Mouse (Mus musculus) left cerebral cortex, adult 2 months (tissue): ENCODE results near the gene Capsl. TPM values are rescaled to one million over a fixed set of nuclear protein-coding genes. Genes with fewer than 3 reads are reported as not detected.

ENCODE experiments used
- DNase-seq, 2 experiments: peaks; one replicate each; pipeline ENCODE4 v3.0.0; 2021 to 2022; ENCODE audit warnings: low spot score in 2 of 2, mixed read lengths in 1 of 2; ENCODE audit errors: extremely low spot score in 1 of 2
- H3K27ac ChIP-seq: fragments of 200-600 bp; 2 replicates; pipeline ENCODE4 v1.8.1; 2022
- H3K4me3 ChIP-seq: fragments of 200-600 bp; 2 replicates; pipeline ENCODE4 v1.8.1; 2022
- CTCF ChIP-seq: fragments of 200-600 bp; IDR thresholded peaks from 2 replicates; pipeline ENCODE4 v1.8.1; 2022; ENCODE audit warnings: antibody characterized with exemption, mild to moderate bottlenecking, moderate library complexity
- intact Hi-C: fragments of 180-260 bp; cut with DNase I; formaldehyde crosslinking; loops from one replicate; pipeline ENCODE4 v1.15.1; 2025
- total RNA-seq, 2 experiments: library from RNA; stranded (reverse); gene quantifications; 2 replicates each; pipeline ENCODE4 v1.2.3; 2021

Gene Capsl
- total RNA-seq, 2 experiments from 2014 or later, result 1.5 TPM

DNA sequence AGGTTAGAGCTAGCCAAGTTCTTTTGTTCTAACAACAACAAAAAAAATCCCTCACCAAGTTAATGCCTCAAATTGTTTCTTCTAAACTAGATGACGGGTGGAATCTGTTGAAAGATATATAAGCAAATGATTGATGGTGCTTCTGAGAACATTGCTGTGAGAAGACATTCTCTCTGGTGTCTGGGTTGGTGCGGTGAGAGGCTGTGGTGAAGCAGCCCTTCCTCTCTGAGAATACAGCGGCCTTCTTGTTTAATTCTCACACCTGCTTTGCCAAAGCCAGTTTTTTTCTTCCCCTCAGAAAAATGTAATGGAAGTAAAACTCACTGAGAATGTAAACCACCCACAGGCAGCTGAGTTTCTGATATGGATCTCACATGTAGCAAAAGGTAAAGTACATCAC is 36.3 kb downstream of the Capsl start:
- no peak for TF ChIP-seq CTCF
- DNase-seq, result no peak
- intact Hi-C loops, result no loop called here
- Histone ChIP-seq H3K27ac (no peak overlapping the region), H3K4me3 (no peak overlapping the region)

DNA sequence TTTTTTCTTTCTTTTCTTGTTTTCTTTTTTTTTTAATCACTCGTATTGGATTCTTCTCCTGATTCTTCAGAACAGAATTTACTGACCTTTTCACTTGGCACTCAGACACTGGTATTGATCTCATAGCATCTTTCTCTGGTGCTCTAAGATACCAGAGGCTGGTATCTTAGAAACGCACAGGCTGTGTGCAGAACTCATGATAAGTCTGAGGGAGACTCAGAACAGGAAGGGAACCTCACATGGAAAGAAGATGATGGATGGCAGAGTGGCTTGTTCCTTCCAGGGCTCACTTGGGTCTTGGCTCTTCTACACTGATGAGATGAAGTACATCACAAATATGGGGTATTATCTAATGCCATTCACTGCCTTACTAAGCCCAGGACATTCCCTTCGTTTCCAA is 36.8 kb downstream of the Capsl start:
- Histone ChIP-seq H3K4me3 (no peak overlapping the region), H3K27ac (no peak overlapping the region)
- intact Hi-C loops, result no loop called here
- DNase-seq, result no peak
- no peak for TF ChIP-seq CTCF

DNA sequence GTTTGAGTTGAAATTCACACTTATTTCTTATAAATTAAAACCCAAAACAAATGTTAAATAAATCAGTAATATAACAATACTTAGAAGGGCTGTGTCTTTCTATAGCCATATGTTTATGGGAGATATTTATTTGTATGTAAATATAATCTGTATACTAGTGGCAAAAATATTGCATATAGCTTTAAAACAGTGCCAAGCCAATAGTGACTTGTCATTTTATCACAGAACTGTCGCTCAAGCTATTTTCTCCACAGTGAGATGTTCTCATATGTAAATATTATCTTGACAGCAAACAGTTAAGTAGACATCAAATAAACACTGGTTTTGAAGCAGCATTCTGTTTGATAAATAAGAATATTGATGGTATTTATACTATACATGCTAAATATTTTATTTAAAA is 37.4 kb downstream of the Capsl start:
- H3K27ac ChIP-seq, result no peak overlapping the region
- TF ChIP-seq CTCF, result no peak
- no peak overlapping the region for H3K4me3 ChIP-seq
- DNase-seq, result no peak
- intact Hi-C loops, result no loop called here

DNA sequence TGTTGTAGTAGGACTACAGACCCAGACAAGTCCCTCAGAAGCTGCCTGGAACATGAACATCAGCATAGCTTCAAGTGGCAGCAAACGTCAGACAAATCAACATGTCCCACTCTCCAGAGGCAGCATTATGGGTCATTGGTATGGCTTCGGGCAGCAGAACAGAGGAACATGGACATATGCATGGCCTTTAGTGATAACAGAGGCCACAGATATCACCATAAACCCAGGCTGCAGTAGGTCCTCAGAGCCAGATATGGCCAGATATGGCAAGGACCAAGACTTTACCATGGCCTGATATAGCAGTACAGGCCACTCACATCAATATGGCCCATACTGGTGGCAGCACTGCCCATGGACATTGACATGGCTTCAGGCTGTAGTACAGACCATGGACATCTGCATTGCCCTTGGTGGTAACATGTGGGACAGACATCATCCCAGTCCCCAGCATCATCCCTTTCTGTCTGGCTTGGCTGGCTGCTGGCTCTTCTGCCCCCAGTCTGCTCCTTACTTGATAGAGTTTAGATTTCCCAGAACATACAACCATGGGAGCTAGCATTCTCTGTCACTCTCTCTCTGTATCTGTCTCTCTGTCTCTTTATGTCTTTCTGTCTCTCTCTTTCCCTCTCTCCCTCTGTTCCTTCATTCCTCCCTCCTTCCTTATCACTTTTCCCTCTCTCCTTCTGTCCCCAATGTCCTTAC is 53.7 kb downstream of the Capsl start:
- intact Hi-C loops, result no loop called here
- Histone ChIP-seq H3K4me3 (no peak overlapping the region), H3K27ac (no peak overlapping the region)
- TF ChIP-seq CTCF, result no peak
- no peak for DNase-seq

DNA sequence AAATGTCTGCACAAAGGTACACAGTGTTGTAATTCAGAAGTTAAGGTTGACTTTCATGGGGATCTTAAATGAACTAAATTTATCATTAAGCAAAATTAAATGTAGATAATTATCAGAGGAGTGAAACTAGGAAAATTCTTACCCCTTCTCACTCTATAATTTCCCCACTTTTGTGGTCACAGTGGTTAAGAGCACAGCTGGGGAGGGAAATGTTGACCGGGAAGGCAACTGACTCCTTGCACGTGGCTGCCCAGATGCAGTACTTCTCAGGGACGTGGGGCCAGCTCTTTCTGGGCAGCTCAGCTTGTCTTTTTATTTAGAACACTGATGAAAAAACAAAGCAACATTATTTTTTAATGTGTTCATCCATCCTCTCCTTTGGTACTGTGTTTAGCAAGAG is 56.2 kb downstream of the Capsl start:
- intact Hi-C loops, result no loop called here

More for the DNA sequence above, 56.2 kb downstream of the Capsl start:
- DNase-seq, result no peak
- TF ChIP-seq CTCF, result no peak
- Histone ChIP-seq H3K4me3 (no peak overlapping the region), H3K27ac (no peak overlapping the region)

Other genes with a start within 250 kb of the Capsl start
- gene Ugt3a1, start 159.1 kb upstream of the Capsl start, total RNA-seq, result not detected
- gene Ugt3a2, start 100.5 kb upstream of the Capsl start, total RNA-seq, result not detected
- under 1 TPM; 0.42 to 0.43 TPM for gene Il7r, start 94.1 kb downstream of the Capsl start, total RNA-seq